Mouse (Mus musculus) liver, adult 2 months (tissue): ENCODE measurements at regions not wholly inside any gene's neighbourhood (a gene's known extent, or its start where the extent isn't known, plus 50 kb on each side); places are given as distances from the start of the nearest gene placed in this dataset.

ENCODE experiments used
- DNase-seq: peaks from one replicate; pipeline ENCODE4 v3.0.0-alpha.2; 2011; ENCODE audit warnings: low read depth, low spot score; ENCODE audit errors: extremely low read depth
- H3K27ac ChIP-seq: fragments of 200-500 bp; replicated peaks from 2 replicates; pipeline ENCODE4 v1.5.1; 2012; ENCODE audit warnings: low read depth, mild to moderate bottlenecking, control low read depth, inconsistent platforms, low read length; ENCODE audit not compliant: insufficient read depth
- H3K27me3 ChIP-seq: fragments of 200-500 bp; 2 replicates; pipeline ENCODE4 v1.6.1; 2012; ENCODE audit warnings: mild to moderate bottlenecking, moderate library complexity, low read length, inconsistent platforms; ENCODE audit not compliant: control insufficient read depth, insufficient read depth
- H3K36me3 ChIP-seq: fragments of 200-500 bp; 2 replicates; pipeline ENCODE4 v1.6.1; 2012; ENCODE audit warnings: low read length, inconsistent platforms; ENCODE audit not compliant: control insufficient read depth, insufficient read depth
- H3K4me1 ChIP-seq: fragments of 200-500 bp; 2 replicates; pipeline ENCODE4 v1.6.1; 2011; ENCODE audit warnings: low read length; ENCODE audit not compliant: control insufficient read depth, insufficient read depth
- H3K4me3 ChIP-seq: fragments of 200-500 bp; 2 replicates; pipeline ENCODE4 v1.5.1; 2011; ENCODE audit warnings: low read depth, mild to moderate bottlenecking, control low read depth, low read length, moderate library complexity; ENCODE audit not compliant: insufficient read depth
- H3K79me2 ChIP-seq: fragments of 200-500 bp; 2 replicates; pipeline ENCODE4 v1.6.1; 2012; ENCODE audit warnings: inconsistent platforms, mild to moderate bottlenecking, low read length, moderate library complexity; ENCODE audit not compliant: control insufficient read depth, insufficient read depth
- H3K9ac ChIP-seq: fragments of 200-500 bp; 2 replicates; pipeline ENCODE4 v1.6.1; 2012; ENCODE audit warnings: low read depth, mild to moderate bottlenecking, control low read depth, inconsistent platforms, low read length
- CTCF ChIP-seq: fragments of 200-500 bp; IDR thresholded peaks from 2 replicates; pipeline ENCODE4 v1.5.1; 2011; ENCODE audit warnings: low read depth, low read length, control low read depth
- POLR2A ChIP-seq: fragments of 200-500 bp; IDR thresholded peaks from 2 replicates; pipeline ENCODE4 v1.6.1; 2011; ENCODE audit warnings: low read length, control low read depth; ENCODE audit not compliant: insufficient read depth; ENCODE audit errors: extremely low read depth
- WGBS: fragments of 180-500 bp; shearing (Covaris S2); methylation state at CpG from one replicate; pipeline ENCODE4 v1.1.7; 2018; 5-methylcytosine and 5-hydroxymethylcytosine counted together

DNA sequence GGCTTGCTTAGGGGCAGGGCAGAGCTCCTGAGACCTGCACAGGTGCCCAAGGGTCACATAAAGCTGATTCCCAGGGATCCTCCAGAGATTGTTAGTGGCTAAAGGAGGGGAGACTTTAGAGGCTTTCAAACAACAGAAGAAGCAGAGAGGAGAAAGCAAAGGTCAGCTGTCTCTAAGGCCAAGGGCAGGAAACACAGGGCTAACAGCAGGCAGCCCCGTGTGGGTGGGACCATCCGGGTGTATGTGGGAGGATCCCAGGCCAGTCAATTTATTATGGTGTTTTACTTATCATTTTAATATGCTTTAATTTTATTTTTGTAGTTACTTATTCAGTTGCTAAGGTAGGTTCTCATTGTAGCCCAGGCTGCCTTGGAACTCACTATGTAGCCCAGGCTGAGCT lies 317.1 kb downstream of the Matn1 start:
- H3K27ac ChIP-seq: no peak overlapping the region; the same call in 1 of the 2 replicates
- H3K36me3 ChIP-seq: no peaks in the 10 kb centered on the region
- DNase-seq: no peak
- H3K9ac ChIP-seq: no peak overlapping the region
- H3K4me1 ChIP-seq: no peaks in the 10 kb centered on the region; the same call in 1 of the 2 replicates
- H3K79me2 ChIP-seq: no peaks in the 10 kb centered on the region
- H3K27me3 ChIP-seq: no peaks in the 10 kb centered on the region
- WGBS: 49% methylated on average over 2 of the region's 2 CpGs
- no peak overlapping the region for H3K4me3 ChIP-seq
- TF ChIP-seq CTCF (no peak), POLR2A (no peak)

DNA sequence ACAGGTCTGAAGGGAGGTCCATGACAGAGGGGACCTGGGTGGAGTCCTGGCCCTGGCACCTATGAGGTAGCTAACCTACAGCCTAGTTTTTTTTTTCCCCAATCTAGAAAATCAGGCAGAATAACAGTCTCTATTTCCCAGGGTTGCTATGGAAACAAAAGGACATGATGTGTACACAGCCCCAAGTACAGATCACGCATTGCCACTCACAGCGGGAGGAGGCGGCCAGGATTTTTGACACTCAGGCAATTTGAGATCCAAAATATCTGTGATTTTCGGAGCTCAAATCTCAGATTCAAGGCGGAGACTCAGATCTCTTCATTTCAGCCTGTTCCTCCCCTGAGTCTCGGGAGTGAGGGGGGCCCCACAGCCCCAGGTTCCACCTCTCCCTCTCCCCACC lies 318.7 kb downstream of the Matn1 start:
- Histone ChIP-seq H3K4me3 (no peak overlapping the region), H3K36me3 (no peaks in the 10 kb centered on the region), H3K27me3 (no peaks in the 10 kb centered on the region), H3K27ac (no peak overlapping the region), H3K9ac (no peak overlapping the region), H3K79me2 (no peaks in the 10 kb centered on the region), H3K4me1 (no peaks in the 10 kb centered on the region; the same call in 1 of the 2 replicates)
- WGBS: 65% methylated on average over 6 of the region's 6 CpGs
- no peak for TF ChIP-seq CTCF
- TF ChIP-seq POLR2A: no peak
- DNase-seq: no peak

DNA sequence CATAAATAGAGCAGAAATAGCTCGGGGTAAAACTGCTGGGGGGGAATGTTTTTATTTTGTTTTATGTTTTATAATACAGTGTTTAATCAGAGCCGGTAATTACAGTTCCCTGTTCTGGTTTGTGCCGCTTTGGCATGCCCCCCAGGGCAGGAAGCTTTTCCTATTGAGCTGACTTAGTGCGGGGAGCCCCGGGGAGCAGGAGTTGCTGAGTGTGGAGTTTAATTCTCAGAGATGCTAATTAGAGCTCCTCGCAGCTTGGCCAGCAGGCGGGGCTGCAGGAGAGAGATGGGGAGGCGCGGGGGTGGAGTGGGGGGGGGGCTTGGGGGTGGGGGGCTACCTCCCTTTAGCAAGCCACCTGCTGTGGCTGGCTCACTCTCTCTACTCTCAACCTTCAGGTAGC lies 322.6 kb downstream of the Matn1 start:
- Histone ChIP-seq H3K9ac (no peak overlapping the region), H3K79me2 (no peaks in the 10 kb centered on the region), H3K4me3 (no peak overlapping the region), H3K36me3 (no peaks in the 10 kb centered on the region), H3K27ac (no peak overlapping the region), H3K27me3 (no peaks in the 10 kb centered on the region), H3K4me1 (no peaks in the 10 kb centered on the region)
- 16% methylated on average over 7 of the region's 9 CpGs for WGBS
- DNase-seq: no peak
- no peak for TF ChIP-seq CTCF
- TF ChIP-seq POLR2A: no peak

DNA sequence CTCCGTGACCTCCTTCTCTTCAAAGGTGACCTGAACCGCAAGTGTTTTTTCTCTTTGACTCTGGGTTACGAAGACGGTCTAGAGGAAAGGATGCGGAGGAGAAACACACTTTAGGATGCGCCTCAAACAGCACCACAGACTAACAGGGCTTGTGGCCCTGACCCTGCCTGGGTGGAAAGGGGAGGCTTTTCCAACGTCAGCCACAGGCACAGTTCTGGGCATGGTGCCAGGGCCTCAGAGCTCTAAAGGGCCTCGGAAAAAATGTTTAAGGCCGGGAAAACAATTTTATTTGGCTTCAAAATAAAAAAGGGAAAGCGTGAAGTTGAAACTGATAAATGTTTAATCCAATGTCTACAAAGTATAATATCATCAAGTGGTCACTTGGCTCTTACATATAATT lies 323.6 kb downstream of the Matn1 start:
- Histone ChIP-seq H3K79me2 (no peaks in the 10 kb centered on the region), H3K9ac (no peak overlapping the region), H3K4me3 (no peak overlapping the region), H3K36me3 (no peaks in the 10 kb centered on the region), H3K4me1 (no peaks in the 10 kb centered on the region), H3K27me3 (no peaks in the 10 kb centered on the region), H3K27ac (no peak overlapping the region)
- WGBS: 42% methylated on average over 10 of the region's 10 CpGs
- TF ChIP-seq POLR2A: no peak
- no peak for DNase-seq

DNA sequence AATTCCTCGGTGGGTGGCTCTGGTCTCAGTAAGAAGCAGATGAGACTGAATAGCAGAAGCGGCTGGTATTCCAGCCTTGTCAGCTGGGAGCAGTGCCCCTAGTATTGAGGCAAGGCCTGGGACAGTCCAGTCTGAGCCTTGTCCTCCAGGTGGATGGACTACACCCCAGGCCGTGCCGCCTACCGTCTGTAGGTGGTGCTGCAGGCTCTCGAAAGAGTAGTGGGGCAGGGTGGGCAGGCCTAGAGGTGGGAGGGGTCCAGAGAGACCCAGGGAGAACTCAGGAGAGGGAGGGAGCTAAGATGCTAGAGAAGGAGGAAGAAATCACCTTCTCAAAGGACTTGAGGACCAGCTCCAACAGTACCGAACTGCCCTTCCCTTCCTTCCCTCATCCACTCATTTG lies 326.0 kb downstream of the Matn1 start:
- Histone ChIP-seq H3K27me3 (no peaks in the 10 kb centered on the region), H3K4me3 (no peak overlapping the region), H3K4me1 (no peaks in the 10 kb centered on the region), H3K27ac (no peak overlapping the region), H3K36me3 (no peaks in the 10 kb centered on the region), H3K79me2 (no peaks in the 10 kb centered on the region), H3K9ac (no peak overlapping the region)
- WGBS: 22% methylated on average over 7 of the region's 7 CpGs
- TF ChIP-seq CTCF (0 out of 2 replicates have a peak, but pooled peaks have one; percentile 10), POLR2A (no peak)
- no peak for DNase-seq

DNA sequence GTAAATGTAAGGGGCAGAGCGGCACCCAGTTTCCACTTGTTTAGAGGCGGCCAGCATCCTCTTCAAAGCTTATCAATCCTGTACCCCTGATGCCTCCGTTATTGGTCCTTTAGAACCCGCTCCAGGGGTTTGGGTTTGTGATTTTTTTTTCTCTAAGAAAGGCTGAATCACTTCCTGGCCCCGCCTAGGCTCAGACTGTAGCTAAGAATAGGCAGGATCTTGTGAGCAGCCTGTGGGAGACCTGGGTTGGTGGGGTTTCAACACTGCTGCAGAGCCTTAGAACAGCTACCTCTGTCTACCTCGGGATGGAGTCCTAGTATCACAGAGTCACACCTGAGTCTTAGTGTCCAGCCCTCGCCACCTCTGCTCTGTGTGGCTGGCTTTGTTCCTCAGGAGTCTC lies 327.9 kb downstream of the Matn1 start:
- WGBS: 57% methylated on average over 7 of the region's 7 CpGs
- no peaks in the 10 kb centered on the region for H3K27me3 ChIP-seq
- H3K36me3 ChIP-seq: no peaks in the 10 kb centered on the region
- H3K27ac ChIP-seq: no peak overlapping the region
- no peak overlapping the region for H3K4me3 ChIP-seq
- H3K4me1 ChIP-seq: no peaks in the 10 kb centered on the region
- TF ChIP-seq CTCF: no peak
- TF ChIP-seq POLR2A: no peak
- no peak overlapping the region for H3K9ac ChIP-seq
- H3K79me2 ChIP-seq: no peaks in the 10 kb centered on the region
- DNase-seq: no peak
